Comparison of ENCODE assay signal across 10 mouse cellular contexts in genomic region chr11:87949990-87950389, GRCm38 (mm10). TPM values are rescaled to one million over a fixed set of nuclear protein-coding genes. Genes with fewer than 3 reads are reported as not detected.
DNase-seq lines count a peak whose midpoint lies in the region; ATAC-seq lines count a peak whose summit lies in the region.
"Had no signal": no experiment of that assay in that cellular context is flagged by ENCODE, and none has a peak within 500 bp of the region (broad histone marks: within the 10 kb centered on the region; RNA-seq: fewer than 3 reads in every experiment).

No protein-coding gene starts in this region.

- H3K9ac ChIP-seq in hindbrain, embryonic 11.5 days (ENCODE audit: low read depth, low read length), result no peak overlapping the region
- H3K9ac ChIP-seq in hindbrain, embryonic 13.5 days, result no peak overlapping the region
- no peak overlapping the region for H3K9ac ChIP-seq in neural tube, embryonic 15.5 days (replicated peaks)
- no peak overlapping the region for H3K9ac ChIP-seq in intestine, embryonic 15.5 days

- WGBS in hindbrain, embryonic 11.5 days, result 6% methylated on average over 2 of the region's 2 CpGs
- WGBS in hindbrain, embryonic 13.5 days, result 0% methylated on average over 2 of the region's 2 CpGs
- 0% methylated on average over 2 of the region's 2 CpGs for WGBS in neural tube, embryonic 15.5 days
- 2% methylated on average over 2 of the region's 2 CpGs for WGBS in intestine, embryonic 15.5 days

- peak; percentile 54 for DNase-seq in hindbrain, embryonic 11.5 days (ENCODE audit: low spot score)
- peak; percentile 21 for DNase-seq in neural tube, embryonic 10.5 days (ENCODE audit: extremely low spot score, low spot score)
- peak; percentile 61 for DNase-seq in brain, adult 2 months (ENCODE audit: low read depth, low spot score)
- peak; percentile 19 for DNase-seq in retina, embryonic 14.5 days (ENCODE audit: low spot score)
- DNase-seq in B cell, adult 2 months, result no peak
- DNase-seq: cerebellum, adult 8-10 months; layer of hippocampus, postnatal 36 days had no signal

- no peaks in the 10 kb centered on the region for H3K27me3 ChIP-seq in hindbrain, embryonic 11.5 days (ENCODE audit: control insufficient read depth, insufficient read depth, low read length)
- H3K27me3 ChIP-seq in hindbrain, embryonic 13.5 days, result 0 out of 2 replicates have a peak, but pooled peaks cover 3% of the 10 kb centered on the region
- H3K27me3 ChIP-seq in neural tube, embryonic 15.5 days (replicated peaks), result no peaks in the 10 kb centered on the region
- no peaks in the 10 kb centered on the region for H3K27me3 ChIP-seq in intestine, embryonic 15.5 days (replicated peaks)

- H3K27ac ChIP-seq in hindbrain, embryonic 11.5 days (ENCODE audit: low read depth, low read length), result no peak overlapping the region
- H3K27ac ChIP-seq in hindbrain, embryonic 13.5 days, result no peak overlapping the region
- H3K27ac ChIP-seq in neural tube, embryonic 15.5 days (replicated peaks), result no peak overlapping the region
- no peak overlapping the region for H3K27ac ChIP-seq in intestine, embryonic 15.5 days

- H3K4me3 ChIP-seq in hindbrain, embryonic 11.5 days (ENCODE audit: low read depth, low read length), result no peak overlapping the region
- H3K4me3 ChIP-seq in hindbrain, embryonic 13.5 days, result no peak overlapping the region
- no peak overlapping the region for H3K4me3 ChIP-seq in neural tube, embryonic 15.5 days (replicated peaks)
- H3K4me3 ChIP-seq in intestine, embryonic 15.5 days (replicated peaks), result no peak overlapping the region

- no peaks in the 10 kb centered on the region for H3K4me1 ChIP-seq in hindbrain, embryonic 11.5 days (replicated peaks; ENCODE audit: control insufficient read depth, insufficient read depth, low read length)
- H3K4me1 ChIP-seq in hindbrain, embryonic 13.5 days (replicated peaks), result no peaks in the 10 kb centered on the region
- H3K4me1 ChIP-seq in neural tube, embryonic 15.5 days, result no peaks in the 10 kb centered on the region
- H3K4me1 ChIP-seq in intestine, embryonic 15.5 days (replicated peaks), result no peaks in the 10 kb centered on the region

- no peak for ATAC-seq in hindbrain, embryonic 11.5 days (ENCODE audit: low FRiP score)
- ATAC-seq in hindbrain, embryonic 13.5 days (ENCODE audit: low FRiP score), result no peak
- ATAC-seq in neural tube, embryonic 15.5 days (ENCODE audit: low FRiP score), result no peak
- ATAC-seq in intestine, embryonic 15.5 days, result no peak

- H3K36me3 ChIP-seq in hindbrain, embryonic 11.5 days (ENCODE audit: control insufficient read depth, insufficient read depth, low read length), result no peaks in the 10 kb centered on the region
- no peaks in the 10 kb centered on the region for H3K36me3 ChIP-seq in hindbrain, embryonic 13.5 days
- H3K36me3 ChIP-seq in neural tube, embryonic 15.5 days, result no peaks in the 10 kb centered on the region
- H3K36me3 ChIP-seq in intestine, embryonic 15.5 days, result no peaks in the 10 kb centered on the region

- no peaks in the 10 kb centered on the region for H3K9me3 ChIP-seq in hindbrain, embryonic 11.5 days (ENCODE audit: control insufficient read depth, low read length)
- no peaks in the 10 kb centered on the region for H3K9me3 ChIP-seq in hindbrain, embryonic 13.5 days
- no peaks in the 10 kb centered on the region for H3K9me3 ChIP-seq in neural tube, embryonic 15.5 days (replicated peaks)
- H3K9me3 ChIP-seq in intestine, embryonic 15.5 days, result no peaks in the 10 kb centered on the region

- H3K4me2 ChIP-seq in hindbrain, embryonic 11.5 days (replicated peaks; ENCODE audit: low read depth, low read length), result no peak overlapping the region
- no peak overlapping the region for H3K4me2 ChIP-seq in hindbrain, embryonic 13.5 days
- H3K4me2 ChIP-seq in neural tube, embryonic 15.5 days, result no peak overlapping the region
- H3K4me2 ChIP-seq in intestine, embryonic 15.5 days (replicated peaks), result no peak overlapping the region

RNA-seq across cellular contexts. Expression of gene Olfr464, which starts 29.2 kb away (rescaled TPM):
- polyA plus RNA-seq in hindbrain, embryonic 11.5 days (2014; fragmentation: Nextera tagmentation; extraction: Ambion mirVana), result not detected in 2 replicates
- polyA plus RNA-seq in hindbrain, embryonic 13.5 days (2015; fragmentation: Nextera tagmentation; extraction: Ambion mirVana), result 0.10 and 0.23 TPM in 2 replicates
- polyA plus RNA-seq in neural tube, embryonic 15.5 days (2015; fragmentation: Nextera tagmentation; extraction: Ambion mirVana), result 0.08 and 0.13 TPM in 2 replicates
- not detected in 2 replicates for polyA plus RNA-seq in intestine, embryonic 15.5 days (2015; fragmentation: Nextera tagmentation; extraction: Ambion mirVana)

RNA-seq across cellular contexts. Expression of gene Dynll2, which starts 37.3 kb away (rescaled TPM):
- 25.4 and 26.1 TPM in 2 replicates for polyA plus RNA-seq in hindbrain, embryonic 11.5 days (2014; fragmentation: Nextera tagmentation; extraction: Ambion mirVana)
- polyA plus RNA-seq in hindbrain, embryonic 13.5 days (2015; fragmentation: Nextera tagmentation; extraction: Ambion mirVana), result 50.6 and 51.1 TPM in 2 replicates
- 57.6 and 76.0 TPM in 2 replicates for polyA plus RNA-seq in neural tube, embryonic 15.5 days (2015; fragmentation: Nextera tagmentation; extraction: Ambion mirVana)
- 27.7 and 27.8 TPM in 2 replicates for polyA plus RNA-seq in intestine, embryonic 15.5 days (2015; fragmentation: Nextera tagmentation; extraction: Ambion mirVana)

RNA-seq across cellular contexts. Expression of gene Olfr463, which starts 52.8 kb away (rescaled TPM):
- polyA plus RNA-seq in hindbrain, embryonic 11.5 days (2014; fragmentation: Nextera tagmentation; extraction: Ambion mirVana), result not detected in 2 replicates
- not detected in 2 replicates for polyA plus RNA-seq in hindbrain, embryonic 13.5 days (2015; fragmentation: Nextera tagmentation; extraction: Ambion mirVana)
- polyA plus RNA-seq in neural tube, embryonic 15.5 days (2015; fragmentation: Nextera tagmentation; extraction: Ambion mirVana), result not detected in 2 replicates
- polyA plus RNA-seq in intestine, embryonic 15.5 days (2015; fragmentation: Nextera tagmentation; extraction: Ambion mirVana), result not detected in 2 replicates

RNA-seq across cellular contexts. Expression of gene Olfr462, which starts 57.9 kb away (rescaled TPM):
- polyA plus RNA-seq in hindbrain, embryonic 11.5 days (2014; fragmentation: Nextera tagmentation; extraction: Ambion mirVana), result not detected in 2 replicates
- not detected in 2 replicates for polyA plus RNA-seq in hindbrain, embryonic 13.5 days (2015; fragmentation: Nextera tagmentation; extraction: Ambion mirVana)
- polyA plus RNA-seq in neural tube, embryonic 15.5 days (2015; fragmentation: Nextera tagmentation; extraction: Ambion mirVana), result not detected in 2 replicates
- not detected in 2 replicates for polyA plus RNA-seq in intestine, embryonic 15.5 days (2015; fragmentation: Nextera tagmentation; extraction: Ambion mirVana)

Comparison
In these comparisons a context has a peak if more than half of its experiments do, and no peak if none do; other contexts are left out.
1. DNase-seq: peak in hindbrain, embryonic 11.5 days (single experiment), neural tube, embryonic 10.5 days (single experiment), brain, adult 2 months (single experiment) and retina, embryonic 14.5 days (single experiment); none in B cell, adult 2 months (0 of 2).